Mouse (Mus musculus) forebrain, embryonic 11.5 days (tissue): ENCODE measurements around the gene Zfp513. TPM values are rescaled to one million over a fixed set of nuclear protein-coding genes. Genes with fewer than 3 reads are reported as not detected.

ENCODE experiments used
- ATAC-seq: fragments of 200-750 bp; cut with Nextera tagmentation; replicated peaks from 2 replicates; pipeline ENCODE4 v1.8.0; 2017; ENCODE audit warnings: moderate TSS enrichment; ENCODE audit not compliant: low FRiP score
- DNase-seq: peaks from one replicate; pipeline ENCODE4 v3.0.0-alpha.2; 2017; ENCODE audit warnings: low spot score
- H3K27ac ChIP-seq: fragments of 300-500 bp; sonication (generic); 2 replicates; pipeline ENCODE4 v1.5.1; 2014; ENCODE audit warnings: low read depth, low read length
- H3K27me3 ChIP-seq: fragments of 300-500 bp; sonication (generic); 2 replicates; pipeline ENCODE4 v1.6.1; 2014; ENCODE audit warnings: mild to moderate bottlenecking, low read length, mixed read lengths; ENCODE audit not compliant: control insufficient read depth, insufficient read depth
- H3K36me3 ChIP-seq: fragments of 300-500 bp; sonication (generic); 2 replicates; pipeline ENCODE4 v1.6.1; 2014; ENCODE audit warnings: mild to moderate bottlenecking, low read length, moderate library complexity, mixed read lengths; ENCODE audit not compliant: control insufficient read depth, insufficient read depth
- H3K4me1 ChIP-seq: fragments of 300-500 bp; sonication (generic); replicated peaks from 2 replicates; pipeline ENCODE4 v1.6.1; 2014; ENCODE audit warnings: low read length, mixed read lengths; ENCODE audit not compliant: control insufficient read depth, insufficient read depth
- H3K4me2 ChIP-seq: fragments of 300-500 bp; sonication (generic); 2 replicates; pipeline ENCODE4 v1.6.1; 2014; ENCODE audit warnings: low read depth, mild to moderate bottlenecking, low read length, moderate library complexity, mixed read lengths; ENCODE audit not compliant: severe bottlenecking
- H3K4me3 ChIP-seq: fragments of 300-500 bp; sonication (generic); 2 replicates; pipeline ENCODE4 v1.5.1; 2014; ENCODE audit warnings: low read depth, low read length
- H3K9ac ChIP-seq: fragments of 300-500 bp; sonication (generic); 2 replicates; pipeline ENCODE4 v1.6.1; 2014; ENCODE audit warnings: low read length
- H3K9me3 ChIP-seq: fragments of 300-500 bp; sonication (generic); 2 replicates; pipeline ENCODE4 v1.6.1; 2016; ENCODE audit warnings: low read length, mixed read lengths; ENCODE audit not compliant: control insufficient read depth
- WGBS: fragments of 180-500 bp; shearing (Covaris S2); extraction: QIAGEN DNeasy Blood & Tissue Kit; methylation state at CpG from one replicate; pipeline ENCODE4 v1.1.7; 2014; 5-methylcytosine and 5-hydroxymethylcytosine counted together
- polyA plus RNA-seq: library from polyadenylated mRNA; unstranded; fragments of >200 nt; fragmentation: Nextera tagmentation; extraction: Ambion mirVana; gene quantifications from 2 replicates; pipeline ENCODE4 v1.2.1, GENCODE M21; 2014

The Zfp513 gene
- polyA plus RNA-seq, 1 experiment from 2014 or later: 10.0 TPM

- 91% methylated on average over 4 of the region's 4 CpGs for WGBS
- no peak overlapping the region for H3K4me3 ChIP-seq
- no peaks in the 10 kb centered on the region for H3K9me3 ChIP-seq
- H3K36me3 ChIP-seq: peaks cover 23% of the 10 kb centered on the region
- ATAC-seq: no peak
- H3K9ac ChIP-seq: no peak overlapping the region
- H3K27ac ChIP-seq: no peak overlapping the region
- no peak for DNase-seq
- no peaks in the 10 kb centered on the region for H3K27me3 ChIP-seq
- H3K4me2 ChIP-seq: no peak overlapping the region
- no peaks in the 10 kb centered on the region for H3K4me1 ChIP-seq
These were observed 33.5 kb downstream of the Zfp513 start for GRCm38 (mm10) chr5:31168630-31169029.

GRCm38 (mm10) chr5:31164878-31165277, 37.2 kb downstream of the Zfp513 start:
- no peak for DNase-seq
- no peaks in the 10 kb centered on the region for H3K9me3 ChIP-seq
- H3K9ac ChIP-seq: no peak overlapping the region
- H3K4me2 ChIP-seq: no peak overlapping the region
- no peaks in the 10 kb centered on the region for H3K27me3 ChIP-seq
- peaks cover 21% of the 10 kb centered on the region for H3K36me3 ChIP-seq
- no peaks in the 10 kb centered on the region for H3K4me1 ChIP-seq
- no peak overlapping the region for H3K4me3 ChIP-seq
- 94% methylated on average over 1 of the region's 1 CpGs for WGBS
- H3K27ac ChIP-seq: no peak overlapping the region
- ATAC-seq: no peak

GRCm38 (mm10) chr5:31162462-31162861, 39.6 kb downstream of the Zfp513 start:
- H3K4me1 ChIP-seq: no peaks in the 10 kb centered on the region
- H3K27ac ChIP-seq: no peak overlapping the region
- H3K9ac ChIP-seq: no peak overlapping the region
- ATAC-seq: no peak
- H3K4me2 ChIP-seq: no peak overlapping the region
- no peaks in the 10 kb centered on the region for H3K27me3 ChIP-seq
- H3K4me3 ChIP-seq: no peak overlapping the region
- DNase-seq: no peak
- peaks cover 15% of the 10 kb centered on the region for H3K36me3 ChIP-seq
- H3K9me3 ChIP-seq: no peaks in the 10 kb centered on the region

- H3K27me3 ChIP-seq: no peaks in the 10 kb centered on the region
- peaks cover 13% of the 10 kb centered on the region; the same call in 1 of the 2 replicates for H3K36me3 ChIP-seq
- H3K4me3 ChIP-seq: peak within 1 kb of the TSS; percentile 58
- H3K4me2 ChIP-seq: peak within 1 kb of the TSS; percentile 94
- DNase-seq (peak; percentile 88), ATAC-seq (peak; percentile 93)
- WGBS: under 1% methylated on average over 19 of the region's 19 CpGs
- peak within 1 kb of the TSS; percentile 72 for H3K9ac ChIP-seq
- H3K9me3 ChIP-seq: no peaks in the 10 kb centered on the region
- no peak within 1 kb of the TSS for H3K27ac ChIP-seq
- H3K4me1 ChIP-seq: peaks cover 5% of the 10 kb centered on the region; the same call in 1 of the 2 replicates
These were observed 48.0 kb downstream of the Zfp513 start, which contains the start of gene Mpv17 for GRCm38 (mm10) chr5:31154152-31154553. TSS of gene Mpv17 (minus strand) at chr5:31154251.

- DNase-seq (no peak), ATAC-seq (peak; percentile 31)
- WGBS: 41% methylated on average over 6 of the region's 6 CpGs
- H3K27me3 ChIP-seq: no peaks in the 10 kb centered on the region
- H3K4me1 ChIP-seq: peaks cover 5% of the 10 kb centered on the region; the same call in 1 of the 2 replicates
- no peak overlapping the region for H3K27ac ChIP-seq
- peak overlapping the region; percentile 94 for H3K4me2 ChIP-seq
- peak overlapping the region; percentile 72 for H3K9ac ChIP-seq
- no peaks in the 10 kb centered on the region for H3K9me3 ChIP-seq
- H3K4me3 ChIP-seq: peak overlapping the region; percentile 58
- H3K36me3 ChIP-seq: peaks cover 13% of the 10 kb centered on the region; the same call in 1 of the 2 replicates
These were observed 48.5 kb downstream of the Zfp513 start for GRCm38 (mm10) chr5:31153516-31154151.

- Histone ChIP-seq H3K4me2 (no peak overlapping the region), H3K4me1 (peaks cover 5% of the 10 kb centered on the region; the same call in 1 of the 2 replicates), H3K4me3 (no peak overlapping the region), H3K27ac (no peak overlapping the region), H3K36me3 (no peaks in the 10 kb centered on the region), H3K27me3 (no peaks in the 10 kb centered on the region), H3K9me3 (no peaks in the 10 kb centered on the region), H3K9ac (no peak overlapping the region)
- no peak for DNase-seq
- no peak for ATAC-seq
- WGBS: 96% methylated on average over 3 of the region's 3 CpGs
These were observed 50.4 kb downstream of the Zfp513 start for GRCm38 (mm10) chr5:31151746-31152145.

- no peak overlapping the region for H3K4me3 ChIP-seq
- no peak overlapping the region for H3K4me2 ChIP-seq
- H3K4me1 ChIP-seq: peaks cover 5% of the 10 kb centered on the region; the same call in 1 of the 2 replicates
- DNase-seq (no peak), ATAC-seq (no peak)
- no peaks in the 10 kb centered on the region for H3K36me3 ChIP-seq
- H3K27ac ChIP-seq: no peak overlapping the region
- H3K9me3 ChIP-seq: no peaks in the 10 kb centered on the region
- WGBS: 91% methylated on average over 4 of the region's 4 CpGs
- no peak overlapping the region for H3K9ac ChIP-seq
- H3K27me3 ChIP-seq: no peaks in the 10 kb centered on the region
These were observed 52.3 kb downstream of the Zfp513 start for GRCm38 (mm10) chr5:31149781-31150180.
